Mouse (Mus musculus) erythroblast, embryonic 14.5 days (primary cell): Measurements from ENCODE around the gene Arhgef28.

ENCODE experiments used
- GATA1 ChIP-seq: IDR thresholded peaks from 2 replicates; pipeline ENCODE4 v1.6.1; 2012; ENCODE audit warnings: low read length, inconsistent platforms, mixed read lengths
- TAL1 ChIP-seq: IDR thresholded peaks from 3 replicates; pipeline ENCODE4 v1.6.1; 2012; ENCODE audit warnings: low read length, inconsistent platforms, mixed read lengths

GRCm38 (mm10) chr13:98038731-98039130 lies 167.5 kb downstream of the Arhgef28 start:
- no peak for TF ChIP-seq TAL1
- no peak for TF ChIP-seq GATA1
